Mouse (Mus musculus): ENCODE results near the gene Tagln3.

Gene Tagln3

GRCm38 (mm10) chr16:45720022-45720630 lies 4.3 kb downstream of the Tagln3 start:
- DNase-seq = no peak

- DNase-seq = no peak
Measured at GRCm38 (mm10) chr16:45718296-45718695, 6.1 kb downstream of the Tagln3 start.

- DNase-seq = no peak
Measured at GRCm38 (mm10) chr16:45714489-45715150, 9.8 kb downstream of the Tagln3 start.

- no peak for DNase-seq
Measured at GRCm38 (mm10) chr16:45713878-45714277, 10.5 kb downstream of the Tagln3 start.

- no peak for DNase-seq
Measured at GRCm38 (mm10) chr16:45713261-45713660, 11.1 kb downstream of the Tagln3 start.

- DNase-seq = peak; percentile 35
Measured at GRCm38 (mm10) chr16:45711263-45711662, 13.1 kb downstream of the Tagln3 start.

- DNase-seq = no peak
Measured at GRCm38 (mm10) chr16:45699301-45699700, 25.1 kb downstream of the Tagln3 start.

- no peak for DNase-seq
Measured at GRCm38 (mm10) chr16:45697996-45698395, 26.4 kb downstream of the Tagln3 start.

GRCm38 (mm10) chr16:45695445-45696160 lies 28.8 kb downstream of the Tagln3 start:
- DNase-seq = no peak

- no peak for DNase-seq
Measured at GRCm38 (mm10) chr16:45693558-45693957, 30.9 kb downstream of the Tagln3 start, which contains the start of gene Tmprss7. Tmprss7 (minus strand) TSS chr16:45693658.

GRCm38 (mm10) chr16:45692851-45693250 lies 31.6 kb downstream of the Tagln3 start:
- no peak for DNase-seq

GRCm38 (mm10) chr16:45690178-45690577 lies 34.2 kb downstream of the Tagln3 start:
- no peak for DNase-seq

- DNase-seq = no peak
Measured at GRCm38 (mm10) chr16:45686833-45687232, 37.6 kb downstream of the Tagln3 start.

GRCm38 (mm10) chr16:45685295-45685694 lies 39.1 kb downstream of the Tagln3 start:
- DNase-seq = no peak

GRCm38 (mm10) chr16:45684815-45685214 lies 39.6 kb downstream of the Tagln3 start:
- peak; percentile 70 for DNase-seq

- peak; percentile 13 for DNase-seq
Measured at GRCm38 (mm10) chr16:45676462-45676861, 47.9 kb downstream of the Tagln3 start.

- DNase-seq = peak; percentile 9
Measured at GRCm38 (mm10) chr16:45670005-45670404, 54.4 kb downstream of the Tagln3 start.

- no peak for DNase-seq
Measured at GRCm38 (mm10) chr16:45668178-45668577, 56.2 kb downstream of the Tagln3 start.

- DNase-seq = no peak
Measured at GRCm38 (mm10) chr16:45666136-45666535, 58.3 kb downstream of the Tagln3 start.

- no peak for DNase-seq
Measured at GRCm38 (mm10) chr16:45662381-45662780, 62.0 kb downstream of the Tagln3 start.
